Mouse (Mus musculus): ENCODE results near the gene Tsfm.

GRCm38 (mm10) chr10:127042468-127043115, 12.0 kb upstream of the Tsfm start:
- TF ChIP-seq POLR2A (IDR thresholded peaks at IDR 0.05; ENCODE audit: borderline replicate concordance, insufficient read depth, low read length) (no peak), CTCF (IDR thresholded peaks at IDR 0.05; ENCODE audit: borderline replicate concordance, insufficient read depth, low read depth, low read length) (no peak)
